Mouse (Mus musculus) embryonic facial prominence, embryonic 14.5 days (tissue): Measurements from ENCODE around the gene Myo1h. TPM values are rescaled to one million over a fixed set of nuclear protein-coding genes. Genes with fewer than 3 reads are reported as not detected.
A peak's percentile ranks its signal among the peaks of the same experiment; 100 is the strongest.

ENCODE experiments used
- ATAC-seq: fragments of 200-750 bp; cut with Nextera tagmentation; 2 replicates; pipeline ENCODE4 v1.8.0; 2017; ENCODE audit warnings: low read depth, moderate number of reproducible peaks, moderate TSS enrichment
- DNase-seq: peaks from one replicate; pipeline ENCODE4 v3.0.0-alpha.2; 2015; ENCODE audit warnings: low spot score
- H3K27ac ChIP-seq: fragments of 300-500 bp; sonication (generic); replicated peaks from 2 replicates; pipeline ENCODE4 v1.5.1; 2014; ENCODE audit warnings: low read depth, mild to moderate bottlenecking, low read length, moderate library complexity
- H3K27me3 ChIP-seq: fragments of 300-500 bp; sonication (generic); replicated peaks from 2 replicates; pipeline ENCODE4 v1.6.1; 2014; ENCODE audit warnings: low read length; ENCODE audit not compliant: control insufficient read depth, insufficient read depth
- H3K36me3 ChIP-seq: fragments of 300-500 bp; sonication (generic); 2 replicates; pipeline ENCODE4 v1.6.1; 2014; ENCODE audit warnings: low read length, mixed read lengths; ENCODE audit not compliant: control insufficient read depth, insufficient read depth
- H3K4me1 ChIP-seq: fragments of 300-500 bp; sonication (generic); 2 replicates; pipeline ENCODE4 v1.6.1; 2014; ENCODE audit warnings: antibody characterized with exemption, low read length; ENCODE audit not compliant: control insufficient read depth, insufficient read depth
- H3K4me2 ChIP-seq: fragments of 300-500 bp; sonication (generic); 2 replicates; pipeline ENCODE4 v1.6.1; 2014; ENCODE audit warnings: low read depth, mild to moderate bottlenecking, low read length, moderate library complexity, mixed read lengths
- H3K4me3 ChIP-seq: fragments of 300-500 bp; sonication (generic); 2 replicates; pipeline ENCODE4 v1.5.1; 2014; ENCODE audit warnings: low read depth, mild to moderate bottlenecking, low read length
- H3K9ac ChIP-seq: fragments of 300-500 bp; sonication (generic); 2 replicates; pipeline ENCODE4 v1.6.1; 2014; ENCODE audit warnings: low read depth, mild to moderate bottlenecking, low read length, moderate library complexity, mixed read lengths
- H3K9me3 ChIP-seq: fragments of 300-500 bp; sonication (generic); 2 replicates; pipeline ENCODE4 v1.6.1; 2016; ENCODE audit warnings: low read length; ENCODE audit not compliant: control insufficient read depth
- WGBS: fragments of 180-500 bp; shearing (Covaris S2); extraction: QIAGEN DNeasy Blood & Tissue Kit; methylation state at CpG from one replicate; pipeline ENCODE4 v1.1.7; 2014; 5-methylcytosine and 5-hydroxymethylcytosine counted together
- polyA plus RNA-seq: library from polyadenylated mRNA; unstranded; fragments of >200 nt; fragmentation: Nextera tagmentation; extraction: Ambion mirVana; gene quantifications from 2 replicates; pipeline ENCODE4 v1.2.1, GENCODE M21; 2014

The Myo1h gene
- 3.0 and 3.8 TPM in 2 replicates for polyA plus RNA-seq

- no peak within 1 kb of the TSS for H3K4me2 ChIP-seq
- H3K27me3 ChIP-seq, result no peaks in the 10 kb centered on the region
- H3K9ac ChIP-seq, result no peak within 1 kb of the TSS
- no peaks in the 10 kb centered on the region for H3K9me3 ChIP-seq
- H3K4me3 ChIP-seq, result no peak within 1 kb of the TSS
- DNase-seq, result peak; percentile 56
- no peaks in the 10 kb centered on the region for H3K36me3 ChIP-seq
- ATAC-seq, result peak; percentile 74; the same call in 1 of the 2 replicates
- no peak within 1 kb of the TSS for H3K27ac ChIP-seq
- no peaks in the 10 kb centered on the region for H3K4me1 ChIP-seq
- 46% methylated on average over 13 of the region's 13 CpGs for WGBS
Measured at GRCm38 (mm10) chr5:114288874-114289273, at the start of gene Myo1h. TSS of gene Myo1h (plus strand) at chr5:114289166.

- no peak overlapping the region for H3K9ac ChIP-seq
- DNase-seq, result no peak
- H3K9me3 ChIP-seq, result no peaks in the 10 kb centered on the region
- WGBS, result 37% methylated on average over 14 of the region's 14 CpGs
- no peak overlapping the region for H3K27ac ChIP-seq
- no peaks in the 10 kb centered on the region for H3K36me3 ChIP-seq
- no peak overlapping the region for H3K4me2 ChIP-seq
- no peaks in the 10 kb centered on the region for H3K4me1 ChIP-seq
- no peaks in the 10 kb centered on the region for H3K27me3 ChIP-seq
- ATAC-seq, result no peak
- no peak overlapping the region for H3K4me3 ChIP-seq
Measured at GRCm38 (mm10) chr5:114239737-114240136, 49.2 kb upstream of the Myo1h start.

GRCm38 (mm10) chr5:114246465-114246864 lies 42.5 kb upstream of the Myo1h start:
- DNase-seq, result no peak
- no peak overlapping the region for H3K27ac ChIP-seq
- 70% methylated on average over 7 of the region's 7 CpGs for WGBS
- peak overlapping the region; percentile 19; the same call in 1 of the 2 replicates for H3K9ac ChIP-seq
- H3K4me2 ChIP-seq, result no peak overlapping the region
- H3K36me3 ChIP-seq, result no peaks in the 10 kb centered on the region
- H3K27me3 ChIP-seq, result no peaks in the 10 kb centered on the region
- no peaks in the 10 kb centered on the region for H3K9me3 ChIP-seq
- no peak for ATAC-seq
- H3K4me3 ChIP-seq, result no peak overlapping the region
- no peaks in the 10 kb centered on the region for H3K4me1 ChIP-seq

GRCm38 (mm10) chr5:114248174-114248589 lies 40.8 kb upstream of the Myo1h start:
- DNase-seq (peak; percentile 88), ATAC-seq (peak; percentile 86)
- Histone ChIP-seq H3K4me3 (peak overlapping the region; percentile 16; the same call in 1 of the 2 replicates), H3K4me1 (no peaks in the 10 kb centered on the region), H3K4me2 (peak overlapping the region; percentile 43), H3K9me3 (no peaks in the 10 kb centered on the region), H3K27me3 (no peaks in the 10 kb centered on the region), H3K36me3 (no peaks in the 10 kb centered on the region), H3K27ac (no peak overlapping the region), H3K9ac (peak overlapping the region; percentile 49; the same call in 1 of the 2 replicates)
- WGBS, result 8% methylated on average over 13 of the region's 14 CpGs

- H3K27me3 ChIP-seq, result no peaks in the 10 kb centered on the region
- no peak for DNase-seq
- 75% methylated on average over 10 of the region's 10 CpGs for WGBS
- H3K36me3 ChIP-seq, result no peaks in the 10 kb centered on the region
- H3K4me2 ChIP-seq, result no peak overlapping the region
- no peak for ATAC-seq
- H3K9ac ChIP-seq, result no peak overlapping the region
- no peaks in the 10 kb centered on the region for H3K4me1 ChIP-seq
- no peaks in the 10 kb centered on the region for H3K9me3 ChIP-seq
- H3K27ac ChIP-seq, result no peak overlapping the region
- no peak overlapping the region for H3K4me3 ChIP-seq
Measured at GRCm38 (mm10) chr5:114259495-114259894, 29.5 kb upstream of the Myo1h start.

- no peaks in the 10 kb centered on the region for H3K4me1 ChIP-seq
- DNase-seq (no peak), ATAC-seq (no peak)
- no peak overlapping the region for H3K4me3 ChIP-seq
- no peaks in the 10 kb centered on the region for H3K27me3 ChIP-seq
- no peak overlapping the region for H3K4me2 ChIP-seq
- H3K27ac ChIP-seq, result no peak overlapping the region
- no peak overlapping the region for H3K9ac ChIP-seq
- no peaks in the 10 kb centered on the region for H3K9me3 ChIP-seq
- no peaks in the 10 kb centered on the region for H3K36me3 ChIP-seq
Measured at GRCm38 (mm10) chr5:114261494-114261893, 27.5 kb upstream of the Myo1h start.

GRCm38 (mm10) chr5:114264030-114264459 lies 24.9 kb upstream of the Myo1h start:
- ATAC-seq, result peak; percentile 41; the same call in 1 of the 2 replicates
- no peak overlapping the region for H3K9ac ChIP-seq
- no peak overlapping the region for H3K4me3 ChIP-seq
- H3K4me1 ChIP-seq, result no peaks in the 10 kb centered on the region
- H3K4me2 ChIP-seq, result no peak overlapping the region
- no peaks in the 10 kb centered on the region for H3K9me3 ChIP-seq
- no peaks in the 10 kb centered on the region; the same call in 1 of the 2 replicates for H3K27me3 ChIP-seq
- no peak for DNase-seq
- no peak overlapping the region for H3K27ac ChIP-seq
- H3K36me3 ChIP-seq, result no peaks in the 10 kb centered on the region
- WGBS, result 73% methylated on average over 8 of the region's 8 CpGs

- no peaks in the 10 kb centered on the region for H3K4me1 ChIP-seq
- DNase-seq, result no peak
- 83% methylated on average over 8 of the region's 8 CpGs for WGBS
- no peak overlapping the region for H3K27ac ChIP-seq
- no peak overlapping the region for H3K4me2 ChIP-seq
- no peaks in the 10 kb centered on the region for H3K9me3 ChIP-seq
- H3K9ac ChIP-seq, result no peak overlapping the region
- no peak overlapping the region for H3K4me3 ChIP-seq
- H3K36me3 ChIP-seq, result no peaks in the 10 kb centered on the region
- H3K27me3 ChIP-seq, result no peaks in the 10 kb centered on the region; the same call in 1 of the 2 replicates
- ATAC-seq, result no peak
Measured at GRCm38 (mm10) chr5:114264791-114265190, 24.2 kb upstream of the Myo1h start.

GRCm38 (mm10) chr5:114268646-114269045 lies 20.3 kb upstream of the Myo1h start:
- Histone ChIP-seq H3K27me3 (peaks cover 32% of the 10 kb centered on the region), H3K27ac (no peak overlapping the region)
- ATAC-seq, result peak; percentile 38; the same call in 1 of the 2 replicates

More at GRCm38 (mm10) chr5:114268646-114269045, 20.3 kb upstream of the Myo1h start:
- H3K4me1 ChIP-seq, result peaks cover 4% of the 10 kb centered on the region
- WGBS, result 32% methylated on average over 7 of the region's 7 CpGs
- no peaks in the 10 kb centered on the region for H3K9me3 ChIP-seq
- H3K4me3 ChIP-seq, result no peak overlapping the region
- H3K4me2 ChIP-seq, result no peak overlapping the region
- H3K36me3 ChIP-seq, result no peaks in the 10 kb centered on the region
- H3K9ac ChIP-seq, result no peak overlapping the region
- peak; percentile 80 for DNase-seq
